Mouse (Mus musculus): ENCODE results near the gene Cwc25.
"Not testable (repeated sequence)": the region's sequence is repeated elsewhere in the genome, so short reads cannot be mapped to it uniquely, and the experiment has no call there.

Cwc25 gene

DNA sequence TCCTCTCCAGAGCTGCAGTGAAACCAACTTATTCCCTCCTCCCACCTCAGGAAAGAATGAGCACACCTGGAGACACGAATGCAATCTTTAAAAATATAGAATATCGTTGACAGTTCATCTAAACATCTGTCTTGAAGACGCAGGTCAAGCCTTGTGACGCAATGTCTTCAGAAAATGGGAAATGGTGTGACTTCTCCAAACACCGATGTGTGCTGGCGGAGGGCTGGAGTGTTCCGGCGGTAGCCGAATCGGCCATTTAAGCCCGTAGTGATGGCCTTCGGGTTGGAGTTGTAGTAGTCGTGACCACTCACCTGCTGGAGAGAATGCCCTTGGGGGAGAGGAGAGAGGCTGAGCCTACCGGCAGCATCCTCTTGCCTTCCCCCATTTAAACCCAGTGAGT, 5.1 kb upstream of the Cwc25 start:
- no peak for DNase-seq

DNA sequence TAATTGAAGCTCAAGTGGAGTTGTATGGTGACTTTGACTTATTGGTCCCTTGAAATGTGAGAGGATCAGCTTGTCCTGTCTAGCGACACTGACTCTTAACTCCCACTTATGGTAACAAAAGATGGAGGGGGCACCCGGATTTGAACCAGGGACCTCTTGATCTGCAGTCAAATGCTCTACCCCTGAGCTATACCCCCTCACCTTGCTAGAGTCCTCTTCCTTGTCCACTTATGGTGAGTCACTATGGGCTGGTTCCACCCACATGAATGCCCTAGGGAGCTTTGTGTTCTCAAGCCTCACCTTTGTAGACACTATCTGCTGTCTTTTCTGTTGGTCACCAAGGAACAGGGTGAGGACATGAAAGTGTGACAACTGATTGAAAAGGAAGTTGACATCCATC, 3.3 kb upstream of the Cwc25 start:
- no peak for DNase-seq

DNA sequence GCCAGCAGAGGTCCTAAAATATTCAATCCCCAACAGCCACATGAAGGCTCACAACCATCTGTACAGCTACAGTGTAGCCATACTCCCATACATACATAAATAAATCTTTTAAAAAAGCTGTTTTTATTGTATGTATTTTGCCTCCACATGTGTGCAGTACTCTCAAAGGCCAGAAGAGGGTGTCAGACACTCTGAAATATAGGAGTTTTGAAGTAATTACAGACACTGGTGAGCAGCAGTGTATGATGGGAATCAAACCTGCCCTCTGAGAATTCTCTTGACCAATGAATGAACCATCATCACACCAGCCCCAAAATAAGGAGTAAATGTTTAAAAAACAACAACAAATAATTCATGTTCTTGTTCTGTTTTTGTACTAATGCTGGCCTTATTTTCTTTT, 4.7 kb downstream of the Cwc25 start:
- no peak for DNase-seq

DNA sequence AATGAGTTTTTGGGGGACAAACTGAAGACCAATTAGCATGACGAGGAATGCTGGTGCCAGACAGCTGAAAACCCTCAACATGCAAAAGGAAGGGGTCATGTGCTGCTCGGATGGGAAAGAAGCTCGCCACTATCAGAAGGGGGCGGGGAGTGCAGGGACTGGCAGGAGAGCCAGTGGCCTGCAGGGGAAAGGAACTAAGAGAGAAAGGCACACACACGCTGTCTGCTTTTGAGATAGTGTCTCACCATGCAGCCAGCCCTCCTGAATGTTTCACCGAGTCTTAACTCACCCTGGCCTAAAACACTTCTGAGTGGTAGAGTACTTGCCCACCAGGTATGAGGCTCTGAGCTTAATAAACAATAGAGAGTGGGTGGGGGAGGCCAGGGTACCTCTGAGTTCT, 7.4 kb downstream of the Cwc25 start:
- DNase-seq = no peak

DNA sequence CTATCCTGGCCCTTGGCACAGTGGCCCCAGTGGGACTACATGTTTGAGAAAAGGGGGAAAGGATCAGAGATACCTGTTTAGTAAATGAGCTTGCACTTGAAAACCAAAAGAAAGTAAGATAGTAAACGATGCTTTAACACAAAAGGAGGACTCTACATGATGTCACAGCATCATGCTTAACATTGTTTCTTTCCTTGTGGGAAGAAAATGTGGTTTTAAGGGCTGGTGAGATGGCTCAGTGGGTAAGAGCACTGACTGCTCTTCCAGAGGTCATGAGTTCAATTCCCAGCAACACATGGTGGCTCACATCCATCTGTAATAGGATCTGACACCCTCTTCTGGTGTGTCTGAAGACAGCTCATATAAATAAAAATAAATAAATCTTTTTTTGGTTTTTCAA, 8.2 kb downstream of the Cwc25 start:
- no peak for DNase-seq

DNA sequence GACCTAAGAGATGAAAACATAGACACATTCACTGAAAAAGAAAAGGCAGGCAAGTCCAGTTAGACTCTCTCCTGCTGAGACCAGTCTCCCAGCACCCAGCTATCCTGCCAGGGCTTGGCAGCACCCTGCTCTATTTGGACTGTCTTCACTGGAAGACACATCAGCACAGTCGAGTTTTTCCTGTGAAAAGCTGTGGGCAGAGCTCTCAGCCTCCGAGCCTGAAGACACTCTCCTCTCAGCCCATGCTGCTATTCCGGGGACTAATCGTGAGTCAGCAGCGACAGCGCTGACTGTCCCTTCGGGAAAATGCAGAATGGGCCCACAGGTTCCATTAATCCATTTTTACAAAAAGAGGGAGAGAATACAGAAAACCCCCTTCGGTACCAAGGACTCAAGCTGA, 13.1 kb downstream of the Cwc25 start:
- no peak for DNase-seq

DNA sequence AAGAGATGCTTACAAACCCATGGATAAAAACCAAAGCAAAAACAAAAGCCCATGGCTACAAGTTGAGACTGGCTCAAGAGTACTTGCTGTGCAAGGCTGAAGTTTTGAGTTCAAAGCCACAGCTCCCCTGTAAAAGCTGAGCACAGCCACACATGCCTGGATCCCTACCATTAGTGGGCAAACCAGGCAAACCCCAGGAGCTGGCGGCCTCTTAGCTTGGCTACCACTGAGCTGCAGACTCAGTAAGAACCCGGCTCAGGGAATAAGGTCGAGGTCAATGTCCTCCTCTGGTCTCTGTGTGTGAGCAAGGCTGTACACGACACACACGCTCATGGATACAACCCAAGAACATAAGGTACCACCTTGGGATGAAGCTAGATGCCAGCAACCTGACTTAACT, 17.9 kb downstream of the Cwc25 start:
- no peak for DNase-seq

DNA sequence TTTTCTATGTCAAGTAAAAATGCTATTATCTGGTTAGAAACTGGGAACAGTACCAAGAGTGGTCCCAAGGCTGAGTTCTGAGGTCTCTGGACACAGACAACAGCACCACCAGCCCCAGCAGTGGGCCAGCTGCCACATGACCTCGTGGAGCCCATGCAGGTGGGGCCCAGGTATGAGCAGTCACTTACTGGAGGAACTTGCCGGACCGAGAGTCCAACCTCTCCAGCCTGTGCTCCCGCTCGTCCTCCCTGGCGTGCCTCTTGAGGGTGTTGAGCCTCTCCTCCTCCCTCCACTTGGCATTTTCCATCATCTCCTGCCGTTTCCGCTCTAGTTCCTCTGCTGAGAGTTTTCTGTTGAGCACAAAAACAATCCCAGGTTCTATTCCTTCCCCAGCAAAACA, 18.6 kb downstream of the Cwc25 start:
- DNase-seq = peak; percentile 33

DNA sequence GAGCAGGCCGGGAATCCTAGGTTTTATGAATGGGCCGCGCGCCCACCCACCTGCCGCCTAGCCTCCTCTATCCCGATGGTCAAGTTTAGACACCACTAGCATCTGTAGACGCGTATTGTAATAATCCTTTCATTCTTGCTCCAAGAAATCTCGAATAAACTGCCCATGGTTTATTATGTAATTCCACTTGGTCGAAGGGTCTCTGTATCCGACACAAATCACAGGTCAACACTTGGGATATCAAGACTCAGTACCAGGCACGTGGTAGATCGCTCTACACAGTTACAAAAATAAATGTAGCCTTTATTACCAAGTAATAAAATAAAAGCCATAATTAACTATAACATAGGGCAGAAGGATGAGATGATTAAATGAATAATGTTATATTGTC, 21.0 kb downstream of the Cwc25 start:
- no peak for DNase-seq

DNA sequence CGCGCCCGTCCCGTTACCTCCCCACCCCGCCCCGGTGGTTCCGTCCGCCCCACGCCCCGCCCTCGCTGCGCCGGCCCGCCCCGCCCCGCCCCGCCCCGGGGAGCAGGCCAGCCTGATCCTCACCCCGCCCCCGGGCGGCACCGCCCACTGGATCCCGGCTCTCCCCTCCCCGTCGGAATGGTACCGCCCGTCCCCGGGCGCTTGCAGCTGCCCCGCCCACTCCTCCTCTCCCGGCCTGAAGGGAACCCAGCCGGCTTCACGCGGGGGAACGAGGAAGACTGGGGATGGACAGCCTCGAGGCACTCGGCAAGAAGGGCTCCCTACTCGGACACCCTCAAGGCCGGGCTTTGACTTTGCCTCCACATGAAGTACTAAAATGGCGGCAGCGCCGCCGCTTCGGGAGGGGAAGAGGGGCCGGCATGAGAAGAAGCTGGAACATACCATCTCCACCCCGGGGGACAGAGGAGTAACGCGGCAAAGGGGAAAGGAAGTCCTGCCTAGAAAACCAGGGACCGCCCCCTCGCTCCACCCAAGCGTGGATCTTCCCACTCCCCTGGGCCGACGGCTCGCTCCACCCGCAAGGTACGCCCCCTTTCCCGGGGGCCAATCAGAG, 21.5 kb downstream of the Cwc25 start:
- DNase-seq = peak; percentile 100

DNA sequence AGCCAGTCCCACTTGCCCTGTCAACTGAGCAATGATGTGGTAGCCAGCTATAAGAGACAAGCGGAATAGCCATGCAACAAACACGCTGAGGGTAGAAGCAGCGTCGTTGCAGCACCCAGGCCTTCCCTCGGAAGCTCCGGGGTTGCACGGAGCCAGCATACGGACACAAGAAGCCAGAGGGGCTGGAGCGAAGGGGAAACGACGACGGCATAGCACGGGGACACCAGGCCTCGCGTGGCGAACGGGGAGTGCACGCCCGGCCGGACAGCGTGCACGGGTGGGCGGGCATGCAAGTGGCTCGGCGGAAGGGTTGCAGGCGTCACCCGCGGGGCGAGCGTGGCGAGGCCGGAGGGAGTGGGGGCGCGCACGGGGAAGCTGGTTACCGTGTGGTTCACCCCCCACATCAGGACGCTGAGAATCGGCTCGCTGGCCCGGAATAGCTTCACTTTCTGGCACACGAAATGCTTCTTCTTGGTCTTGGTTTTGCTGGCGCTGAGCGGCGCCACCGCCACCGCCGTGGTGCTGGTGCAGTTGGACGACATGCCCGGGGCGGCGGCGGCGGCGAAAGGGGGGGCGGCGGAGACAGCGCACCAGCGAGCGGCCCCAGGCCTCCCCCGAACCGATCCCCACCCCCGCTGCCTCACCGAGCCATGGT, 22.2 kb downstream of the Cwc25 start, which contains the start of gene Pip4k2b:
TSS of gene Pip4k2b (minus strand) at position 642 of the 655 bp plus-strand sequence.
- peak; percentile 57 for DNase-seq

DNA sequence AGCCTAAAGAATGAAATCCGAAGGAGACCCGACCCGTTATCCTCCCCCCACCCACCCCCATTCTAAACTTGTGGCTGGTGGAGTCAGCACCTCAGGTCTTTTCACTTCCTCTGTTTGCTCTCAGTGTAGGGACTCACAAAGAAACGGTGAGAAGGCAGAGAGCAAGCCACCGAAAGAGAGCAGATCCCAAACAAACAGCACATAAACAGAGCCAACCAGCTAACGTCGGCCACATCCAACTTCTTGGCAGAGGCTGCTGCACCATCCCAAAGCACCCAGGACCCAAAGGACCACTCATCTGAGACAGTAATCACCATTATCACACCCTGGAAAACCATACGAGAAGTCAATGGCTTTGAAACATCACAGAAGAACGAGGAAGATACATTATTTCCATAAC, 22.9 kb downstream of the Cwc25 start:
- DNase-seq = no peak

DNA sequence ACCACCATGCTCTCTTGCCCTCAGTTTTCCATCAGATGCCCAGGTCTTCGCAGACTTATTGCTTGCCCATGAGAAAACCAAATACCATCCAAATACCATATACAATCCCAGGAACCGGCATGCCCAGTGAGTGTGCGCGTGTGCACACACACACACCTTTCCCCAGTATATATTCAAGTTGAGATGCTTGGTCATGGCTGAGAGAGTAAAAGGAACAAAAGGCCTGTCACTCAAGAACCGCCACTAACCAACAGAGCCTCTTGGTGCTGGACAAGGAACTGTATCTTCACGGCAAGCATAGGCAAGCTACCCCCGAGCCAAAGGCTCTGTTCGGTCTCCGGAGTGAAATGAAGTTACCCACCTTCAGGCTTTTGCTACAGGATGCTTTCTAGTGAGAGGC, 23.8 kb downstream of the Cwc25 start:
- DNase-seq = no peak

DNA sequence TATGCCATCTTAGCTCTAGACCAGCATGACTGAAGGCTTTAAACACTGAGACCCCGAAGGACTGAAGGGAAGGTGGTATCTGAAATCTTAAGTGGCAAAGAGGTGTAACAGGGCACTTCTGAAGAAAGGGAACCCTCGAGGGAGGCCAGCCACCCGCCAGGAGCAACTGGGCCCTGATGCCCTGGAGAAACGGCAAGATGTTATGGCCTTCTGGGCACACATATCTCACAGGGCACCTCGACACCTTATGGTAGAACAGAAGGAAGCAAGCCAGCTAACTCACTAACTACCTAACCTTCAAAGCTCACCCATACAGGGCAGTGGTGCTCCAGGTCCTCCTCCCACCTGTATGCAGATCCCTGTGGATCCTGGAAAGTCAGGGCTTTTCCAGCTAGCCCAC, 24.2 kb downstream of the Cwc25 start:
- DNase-seq = no peak

DNA sequence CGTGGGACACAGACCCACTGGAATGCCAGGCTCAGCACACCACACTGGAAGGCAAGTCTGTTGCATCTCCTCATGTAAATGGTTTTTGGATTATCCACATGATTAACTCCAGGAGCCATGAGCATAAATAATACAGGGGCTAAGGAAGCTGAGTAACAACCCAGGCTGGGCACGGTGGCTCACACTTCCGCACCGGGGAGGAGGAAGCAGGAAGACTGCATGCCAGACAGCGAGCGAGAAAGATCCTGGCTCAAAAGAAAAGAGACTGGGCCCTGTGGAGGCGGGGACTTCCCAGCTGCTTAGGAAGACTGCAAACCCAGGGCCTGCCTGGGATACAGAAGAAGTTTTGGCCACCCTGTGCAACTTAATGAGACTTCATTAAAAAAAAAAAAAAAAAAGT, 26.2 kb downstream of the Cwc25 start:
- peak; percentile 58 for DNase-seq

DNA sequence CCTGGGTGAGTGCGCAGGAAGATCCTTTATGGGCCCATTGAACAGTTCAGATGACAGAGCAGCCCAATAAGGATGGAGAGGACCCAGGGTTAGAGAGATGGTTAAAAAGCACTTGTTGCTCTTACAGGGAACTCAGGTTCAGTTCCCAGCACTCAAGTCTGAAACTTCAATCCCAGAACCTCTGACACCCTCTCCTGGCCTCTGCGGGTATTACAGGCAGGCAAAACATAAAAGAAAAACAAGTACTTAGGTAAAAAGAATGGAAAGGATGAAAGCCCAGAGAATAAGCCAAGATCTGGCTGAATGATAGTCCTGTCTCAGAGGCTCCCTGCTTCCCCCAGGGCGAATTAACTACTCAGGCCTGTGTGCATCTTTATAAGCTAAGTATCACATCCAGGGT, 27.2 kb downstream of the Cwc25 start:
- DNase-seq = no peak

DNA sequence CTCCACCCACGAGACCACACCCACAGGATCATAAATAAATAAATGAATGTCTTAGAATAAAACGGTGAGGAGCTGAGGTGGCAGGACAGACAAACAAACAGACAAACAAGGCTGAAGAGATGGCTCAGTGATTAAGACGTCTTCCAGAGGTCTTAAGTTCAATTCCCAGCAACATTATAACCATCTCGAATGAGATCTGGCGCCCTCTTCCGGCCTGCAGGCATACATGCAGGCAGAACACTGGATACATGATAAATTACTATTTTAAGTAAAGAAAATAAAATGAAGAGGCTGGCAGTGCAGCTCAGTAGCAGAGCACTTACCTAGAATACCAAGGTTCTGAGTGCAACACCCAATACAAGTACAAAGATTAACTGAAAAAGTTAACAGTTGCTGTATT, 27.7 kb downstream of the Cwc25 start:
- no peak for DNase-seq

DNA sequence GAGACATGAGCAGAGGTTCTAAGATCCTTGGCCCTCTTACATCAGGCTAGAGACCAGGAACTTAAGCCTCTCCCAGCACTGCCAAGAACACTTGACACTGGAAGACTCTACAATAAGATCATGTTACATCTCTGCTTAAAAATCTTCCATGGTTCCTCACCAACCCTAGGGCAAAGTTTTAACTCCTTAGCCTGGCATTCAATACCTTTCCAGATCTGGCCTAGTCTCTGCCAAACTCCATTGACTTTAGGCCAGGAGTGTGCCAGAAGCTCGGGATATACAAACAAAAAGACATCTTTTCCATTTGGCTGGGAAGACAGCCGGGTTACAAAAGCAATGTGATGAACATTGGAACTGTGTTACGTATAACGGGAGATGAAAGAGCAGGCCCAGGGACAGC, 28.8 kb downstream of the Cwc25 start:
- no peak for DNase-seq

DNA sequence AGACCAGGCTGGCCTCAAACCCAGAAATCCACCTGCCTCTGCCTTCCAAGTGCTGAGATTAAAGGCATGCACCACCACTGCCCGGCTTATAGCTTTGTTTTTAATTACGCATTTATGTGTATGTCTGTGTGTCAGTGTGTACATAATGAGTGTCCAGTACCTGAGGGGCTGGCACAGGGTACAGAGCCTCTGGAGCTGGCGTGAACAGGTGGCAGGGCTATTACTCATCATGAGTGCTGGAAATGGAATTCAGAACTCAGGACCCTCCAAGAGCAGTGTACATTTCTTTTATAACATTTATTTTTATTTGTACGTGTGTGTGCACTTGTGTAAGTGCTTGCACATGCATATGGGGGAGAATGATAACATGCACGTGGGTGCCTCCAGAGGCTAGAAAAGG, 29.7 kb downstream of the Cwc25 start:
- DNase-seq = no peak

DNA sequence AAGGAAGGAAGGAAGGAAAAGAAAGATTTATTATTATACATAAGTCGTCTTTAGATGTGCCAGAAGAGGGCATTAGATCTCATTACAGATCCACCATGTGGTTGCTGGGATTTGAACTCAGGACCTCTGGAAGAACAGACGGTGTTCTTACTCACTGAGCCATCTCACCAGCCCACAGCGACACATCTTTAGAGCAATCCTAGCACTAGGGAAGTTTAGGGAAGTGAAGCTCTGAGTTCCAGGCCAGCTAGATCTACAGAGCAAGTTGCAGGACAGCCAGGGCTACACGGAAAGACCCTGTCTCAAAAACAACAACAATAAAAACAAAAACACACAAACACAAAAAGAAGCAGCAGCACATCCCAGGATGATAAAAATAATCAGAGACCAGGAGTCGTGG, 31.5 kb downstream of the Cwc25 start:
- DNase-seq = not testable (repeated sequence)

DNA sequence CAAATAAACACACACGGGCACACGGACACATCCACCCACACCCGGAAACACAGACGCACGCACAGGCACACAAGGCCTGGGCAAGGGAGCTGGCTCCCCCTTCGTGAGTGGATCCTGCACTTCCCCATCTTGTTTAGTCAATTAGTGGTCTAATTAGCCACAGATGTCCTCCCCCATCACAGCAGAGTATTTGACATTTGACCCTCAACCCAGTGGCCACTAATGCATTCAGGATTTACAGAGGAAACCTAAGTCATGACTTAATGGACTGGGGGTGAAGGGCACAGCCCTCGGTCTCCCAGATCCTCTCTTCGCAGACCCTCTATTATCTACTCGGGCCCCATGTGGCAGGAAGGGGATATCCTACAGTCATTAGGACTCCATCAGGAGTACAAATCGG, 32.7 kb downstream of the Cwc25 start:
- DNase-seq = no peak

DNA sequence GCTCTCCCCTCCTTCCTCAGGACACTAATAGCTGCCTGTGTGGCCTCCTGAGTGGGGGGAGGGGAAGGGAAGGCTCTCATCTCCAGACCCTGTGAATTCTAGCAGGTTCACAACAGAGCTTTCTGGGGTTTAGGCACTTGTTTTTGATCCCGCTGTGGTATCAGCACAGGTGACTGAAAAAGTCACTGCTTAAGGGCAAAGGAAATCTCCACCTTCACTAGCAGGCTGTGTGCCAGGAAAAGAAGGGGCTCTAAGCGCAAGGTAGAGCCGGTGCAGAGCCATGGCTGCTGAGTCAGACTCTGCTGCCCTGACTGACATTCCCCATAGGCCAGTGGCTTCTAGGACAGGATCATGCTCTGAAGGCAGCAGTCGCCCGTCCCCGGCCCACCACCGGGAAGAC, 37.6 kb downstream of the Cwc25 start:
- DNase-seq = no peak

DNA sequence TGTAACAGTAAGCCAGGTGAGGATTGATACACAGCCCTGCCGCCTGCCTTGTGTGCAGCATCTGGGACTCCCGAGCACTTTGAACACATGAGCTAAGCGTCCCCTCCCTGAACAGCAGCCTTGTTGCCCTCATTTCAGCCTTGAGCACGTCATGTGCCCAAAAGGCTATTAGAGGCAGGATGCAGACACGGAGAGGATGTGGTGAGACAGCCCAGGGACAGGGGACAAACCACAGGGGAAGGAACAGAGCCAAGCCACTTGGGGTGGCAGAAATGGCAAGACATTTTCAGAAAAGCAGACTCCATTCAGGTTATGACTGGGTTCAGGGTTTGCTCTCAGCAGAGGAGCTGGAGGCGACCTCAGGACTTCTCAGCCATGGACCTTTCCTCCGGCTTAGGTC, 38.0 kb downstream of the Cwc25 start:
- peak; percentile 28 for DNase-seq

DNA sequence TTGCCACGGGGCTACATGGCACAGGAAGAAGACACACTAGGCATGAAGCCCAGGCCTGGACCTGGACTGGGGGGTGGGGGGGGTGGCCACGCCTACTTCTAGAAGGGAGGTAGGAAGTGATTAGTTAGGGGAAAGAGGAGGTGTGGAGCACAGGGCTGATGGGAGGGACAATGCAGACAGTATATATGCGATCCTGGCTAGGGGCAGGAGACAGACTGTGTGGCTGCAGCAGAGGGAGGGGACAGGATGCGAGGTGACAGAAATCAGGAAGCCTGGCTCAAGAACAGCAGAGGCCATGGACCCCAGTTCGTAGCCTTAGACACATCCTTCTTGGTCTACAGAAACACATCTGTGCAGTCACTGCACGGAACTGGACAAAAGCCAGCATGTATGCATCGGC, 42.6 kb downstream of the Cwc25 start:
- no peak for DNase-seq

DNA sequence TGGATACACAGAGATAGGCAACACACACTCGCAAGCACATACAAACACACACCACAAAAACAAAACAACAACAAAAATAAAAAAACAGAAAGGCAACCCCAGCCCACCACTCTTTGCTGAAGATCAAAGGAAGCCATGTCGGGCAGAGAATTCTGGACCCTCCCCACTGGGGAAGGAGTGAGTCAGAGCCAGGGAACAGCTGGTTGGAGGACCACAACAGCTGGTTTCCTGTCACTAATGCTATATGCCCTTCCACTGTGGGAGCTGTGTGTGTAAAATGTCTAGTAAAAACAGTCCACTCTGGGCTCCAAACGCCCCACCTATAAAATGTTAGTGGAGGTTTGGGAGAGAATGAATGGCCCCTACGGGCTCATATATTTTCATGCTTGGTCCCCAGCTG, 45.0 kb downstream of the Cwc25 start:
- no peak for DNase-seq
